Mouse (Mus musculus): Measurements from ENCODE around the gene Cabp7.
"Not testable (repeated sequence)": the region's sequence is repeated elsewhere in the genome, so short reads cannot be mapped to it uniquely, and the experiment has no call there.

Gene Cabp7

GRCm38 (mm10) chr11:4745969-4746368 is 609 bp downstream of the Cabp7 start:
- no peak for DNase-seq

GRCm38 (mm10) chr11:4744691-4745090 is 1.9 kb downstream of the Cabp7 start:
- DNase-seq: no peak

GRCm38 (mm10) chr11:4740785-4741184 is 5.8 kb downstream of the Cabp7 start:
- no peak for DNase-seq

- no peak for DNase-seq
Observed at GRCm38 (mm10) chr11:4738719-4739118, 7.9 kb downstream of the Cabp7 start.

- DNase-seq: no peak
Observed at GRCm38 (mm10) chr11:4737682-4738081, 8.9 kb downstream of the Cabp7 start.

- DNase-seq: no peak
Observed at GRCm38 (mm10) chr11:4736355-4736754, 10.2 kb downstream of the Cabp7 start.

- no peak for DNase-seq
Observed at GRCm38 (mm10) chr11:4734179-4734578, 12.4 kb downstream of the Cabp7 start.

- DNase-seq: no peak
Observed at GRCm38 (mm10) chr11:4731781-4732180, 14.8 kb downstream of the Cabp7 start.

- DNase-seq: no peak
Observed at GRCm38 (mm10) chr11:4730913-4731312, 15.7 kb downstream of the Cabp7 start.

- DNase-seq: no peak
Observed at GRCm38 (mm10) chr11:4730096-4730495, 16.5 kb downstream of the Cabp7 start.

GRCm38 (mm10) chr11:4729603-4730002 is 17.0 kb downstream of the Cabp7 start:
- DNase-seq: no peak

- no peak for DNase-seq
Observed at GRCm38 (mm10) chr11:4721728-4722127, 24.9 kb downstream of the Cabp7 start.

- no peak for DNase-seq
Observed at GRCm38 (mm10) chr11:4720900-4721580, 25.5 kb downstream of the Cabp7 start.

- no peak for DNase-seq
Observed at GRCm38 (mm10) chr11:4720393-4720792, 26.2 kb downstream of the Cabp7 start.

- DNase-seq: no peak
Observed at GRCm38 (mm10) chr11:4719961-4720360, 26.6 kb downstream of the Cabp7 start.

GRCm38 (mm10) chr11:4718548-4718947 is 28.0 kb downstream of the Cabp7 start:
- DNase-seq: no peak

- no peak for DNase-seq
Observed at GRCm38 (mm10) chr11:4716530-4717236, 29.9 kb downstream of the Cabp7 start.

GRCm38 (mm10) chr11:4715596-4715995 is 31.0 kb downstream of the Cabp7 start:
- no peak for DNase-seq

GRCm38 (mm10) chr11:4714727-4715126 is 31.9 kb downstream of the Cabp7 start:
- DNase-seq: peak; percentile 13 to 19

GRCm38 (mm10) chr11:4712822-4713221 is 33.8 kb downstream of the Cabp7 start:
- no peak for DNase-seq

GRCm38 (mm10) chr11:4710188-4710587 is 36.4 kb downstream of the Cabp7 start:
- DNase-seq: not testable (repeated sequence)

- DNase-seq: no peak
Observed at GRCm38 (mm10) chr11:4705178-4705577, 41.4 kb downstream of the Cabp7 start.

- DNase-seq: peak; percentile 90 to 92
Observed at GRCm38 (mm10) chr11:4704072-4704964, 42.3 kb downstream of the Cabp7 start, which contains the start of the genes Uqcr10 and Zmat5. Uqcr10 (minus strand) TSS chr11:4704342. Zmat5 (plus strand) TSS chr11:4704678.

Data from B cell, adult 2 months (primary cell).